Mouse (Mus musculus): ENCODE data around the gene Guk1. TPM values are rescaled to one million over a fixed set of nuclear protein-coding genes. Genes with fewer than 3 reads are reported as not detected.

Guk1 gene
- polyA plus RNA-seq, 1 experiment: 137 TPM

- Histone ChIP-seq H3K27me3 (replicated peaks; ENCODE audit: control insufficient read depth, insufficient read depth, low read length) (no peaks in the 10 kb centered on the region), H3K4me3 (ENCODE audit: insufficient read depth, low read depth, low read length) (no peak overlapping the region), H3K4me1 (ENCODE audit: control insufficient read depth, insufficient read depth, low read length) (no peaks in the 10 kb centered on the region), H3K27ac (ENCODE audit: insufficient read depth, low read depth, low read length) (no peak overlapping the region), H3K36me3 (ENCODE audit: control insufficient read depth, insufficient read depth, low read length) (no peaks in the 10 kb centered on the region)
- no peak for DNase-seq
- TF ChIP-seq CTCF (conservative IDR thresholded peaks at IDR 0.05; ENCODE audit: insufficient read depth, insufficient read length, low read depth, low read length) (no peak), POLR2A (IDR thresholded peaks at IDR 0.05; ENCODE audit: low read depth, low read length) (no peak)
Measured at GRCm38 (mm10) chr11:59196230-59196629, 4.2 kb upstream of the Guk1 start.

DNA sequence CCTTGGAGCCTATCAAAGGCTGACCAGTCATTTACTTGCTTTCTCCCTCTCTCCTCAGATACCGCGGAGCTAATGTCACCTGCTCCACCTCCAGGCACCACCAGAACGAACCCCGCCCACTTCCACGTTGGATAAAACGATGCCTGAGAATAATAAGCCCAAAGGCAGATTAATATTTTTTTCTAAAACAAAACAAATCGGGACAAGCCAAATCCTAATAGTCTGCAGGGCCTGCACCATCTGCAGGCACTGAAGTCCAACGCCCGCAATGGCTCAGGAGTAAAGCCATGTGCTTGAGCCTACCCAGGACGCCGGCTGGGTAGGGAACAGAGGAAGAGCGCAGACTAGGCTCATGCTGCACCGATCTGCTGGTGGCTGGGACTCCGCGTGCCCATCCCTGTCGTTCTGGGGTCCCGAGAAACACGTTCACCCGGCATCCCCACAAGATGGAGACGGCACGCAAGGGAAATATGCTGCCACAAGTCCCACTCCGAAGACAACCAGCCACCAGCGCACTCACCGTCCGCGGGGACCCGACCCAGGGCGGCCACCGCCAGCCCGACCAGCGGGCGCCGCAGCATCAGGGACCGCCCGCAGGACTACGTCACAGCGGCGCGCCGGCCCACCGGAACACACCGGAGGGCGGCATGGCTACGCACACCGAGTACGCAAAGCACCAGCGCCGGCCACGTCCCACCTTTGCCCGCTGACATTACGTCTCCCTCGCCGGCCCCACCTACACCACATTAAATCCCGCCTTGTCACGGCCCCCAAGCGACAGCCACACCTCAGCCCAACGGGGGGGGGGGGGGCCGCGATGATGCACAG, 567 bp downstream of the Guk1 start:
- no peaks in the 10 kb centered on the region for H3K27me3 ChIP-seq (replicated peaks; ENCODE audit: control insufficient read depth, insufficient read depth, low read length)
- peak overlapping the region; percentile 76 for H3K4me3 ChIP-seq (ENCODE audit: insufficient read depth, low read depth, low read length)
- TF ChIP-seq POLR2A (IDR thresholded peaks at IDR 0.05; ENCODE audit: low read depth, low read length) (peak; percentile 60), CTCF (conservative IDR thresholded peaks at IDR 0.05; ENCODE audit: insufficient read depth, insufficient read length, low read depth, low read length) (no peak)
- under 1% methylated on average over 59 of the region's 59 CpGs for WGBS
- H3K4me1 ChIP-seq (ENCODE audit: control insufficient read depth, insufficient read depth, low read length): no peaks in the 10 kb centered on the region; the same call in 1 of the 2 replicates
- DNase-seq: peak; percentile 96
- H3K27ac ChIP-seq (ENCODE audit: insufficient read depth, low read depth, low read length): peak overlapping the region; percentile 82
- H3K36me3 ChIP-seq (ENCODE audit: control insufficient read depth, insufficient read depth, low read length): no peaks in the 10 kb centered on the region

DNA sequence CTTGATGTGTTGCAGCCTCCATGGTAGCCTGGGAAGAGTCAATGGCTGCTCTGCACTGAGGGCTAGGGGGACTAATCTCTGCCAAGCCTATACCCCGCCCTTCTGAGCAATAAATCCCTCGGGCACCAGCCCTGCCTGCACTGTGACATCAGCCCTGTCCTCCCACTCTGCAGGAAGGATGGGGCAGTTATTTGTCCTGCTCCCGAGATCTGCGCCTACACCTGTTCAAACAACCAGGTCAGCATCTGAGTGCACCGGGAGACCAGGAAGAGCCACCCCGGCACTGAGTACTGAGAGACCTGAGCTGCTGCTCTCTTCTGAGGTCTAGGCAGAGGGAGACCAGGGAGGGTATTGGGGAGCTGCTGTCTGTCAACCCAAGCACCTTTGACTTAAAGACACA, 4.3 kb downstream of the Guk1 start:
- Histone ChIP-seq H3K36me3 (ENCODE audit: control insufficient read depth, insufficient read depth, low read length) (no peaks in the 10 kb centered on the region), H3K27me3 (replicated peaks; ENCODE audit: control insufficient read depth, insufficient read depth, low read length) (no peaks in the 10 kb centered on the region), H3K27ac (ENCODE audit: insufficient read depth, low read depth, low read length) (no peak overlapping the region), H3K4me1 (ENCODE audit: control insufficient read depth, insufficient read depth, low read length) (peaks cover 5% of the 10 kb centered on the region), H3K4me3 (ENCODE audit: insufficient read depth, low read depth, low read length) (no peak overlapping the region)
- no peak for TF ChIP-seq CTCF (conservative IDR thresholded peaks at IDR 0.05; ENCODE audit: insufficient read depth, insufficient read length, low read depth, low read length)
- TF ChIP-seq POLR2A (IDR thresholded peaks at IDR 0.05; ENCODE audit: low read depth, low read length): no peak
- DNase-seq: no peak
- WGBS: 46% methylated on average over 6 of the region's 6 CpGs

DNA sequence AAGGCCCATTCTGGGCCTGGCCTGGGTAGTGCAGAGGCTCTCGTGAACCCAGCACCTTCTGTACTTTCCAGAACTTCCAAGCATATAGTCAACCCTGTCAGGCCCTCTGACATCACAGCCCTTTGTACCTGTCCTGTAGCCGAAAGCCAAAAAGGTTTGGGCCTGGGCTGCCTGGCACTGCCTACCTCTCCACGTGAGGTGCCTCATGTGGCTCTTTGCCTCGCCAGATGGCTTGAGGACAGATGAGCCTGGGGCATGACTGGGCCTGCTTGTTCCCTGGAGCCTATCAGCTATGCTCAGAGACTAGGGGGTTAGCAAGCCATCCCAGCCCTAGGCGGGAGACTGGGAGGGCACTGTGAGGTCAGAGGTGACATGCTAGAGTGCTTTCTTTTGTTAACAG, 6.5 kb downstream of the Guk1 start:
- Histone ChIP-seq H3K4me3 (ENCODE audit: insufficient read depth, low read depth, low read length) (no peak overlapping the region), H3K36me3 (ENCODE audit: control insufficient read depth, insufficient read depth, low read length) (no peaks in the 10 kb centered on the region), H3K27me3 (replicated peaks; ENCODE audit: control insufficient read depth, insufficient read depth, low read length) (no peaks in the 10 kb centered on the region), H3K27ac (ENCODE audit: insufficient read depth, low read depth, low read length) (no peak overlapping the region), H3K4me1 (ENCODE audit: control insufficient read depth, insufficient read depth, low read length) (peaks cover 5% of the 10 kb centered on the region; the same call in 1 of the 2 replicates)
- WGBS: 90% methylated on average over 5 of the region's 5 CpGs
- no peak for DNase-seq
- no peak for TF ChIP-seq CTCF (conservative IDR thresholded peaks at IDR 0.05; ENCODE audit: insufficient read depth, insufficient read length, low read depth, low read length)
- no peak for TF ChIP-seq POLR2A (IDR thresholded peaks at IDR 0.05; ENCODE audit: low read depth, low read length)

DNA sequence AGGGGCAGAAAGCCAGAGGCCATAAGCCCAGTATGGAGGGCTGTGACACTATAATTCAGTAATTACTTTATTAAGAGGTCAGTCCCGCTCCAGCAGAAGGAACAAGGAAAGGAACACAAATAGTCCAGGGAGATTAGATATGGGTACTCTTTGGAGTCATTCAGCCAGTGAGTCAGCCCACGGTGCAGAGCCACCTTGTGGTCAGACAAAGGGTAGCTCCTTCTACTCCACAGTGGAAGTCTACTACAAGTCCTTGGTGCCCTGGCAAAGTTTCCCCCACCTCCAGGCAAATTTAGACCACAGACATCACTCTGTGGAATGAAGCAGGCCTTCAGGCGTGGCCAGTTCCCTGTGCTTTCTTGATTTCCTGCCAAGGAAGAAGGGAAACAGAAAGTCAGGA, 8.2 kb downstream of the Guk1 start:
- Histone ChIP-seq H3K27ac (ENCODE audit: insufficient read depth, low read depth, low read length) (peak overlapping the region; percentile 37), H3K36me3 (ENCODE audit: control insufficient read depth, insufficient read depth, low read length) (no peaks in the 10 kb centered on the region), H3K4me1 (ENCODE audit: control insufficient read depth, insufficient read depth, low read length) (peaks cover 5% of the 10 kb centered on the region; the same call in 1 of the 2 replicates), H3K4me3 (ENCODE audit: insufficient read depth, low read depth, low read length) (no peak overlapping the region), H3K27me3 (replicated peaks; ENCODE audit: control insufficient read depth, insufficient read depth, low read length) (no peaks in the 10 kb centered on the region)
- peak; percentile 69 for DNase-seq
- WGBS: 18% methylated on average over 3 of the region's 3 CpGs
- no peak for TF ChIP-seq POLR2A (IDR thresholded peaks at IDR 0.05; ENCODE audit: low read depth, low read length)
- TF ChIP-seq CTCF (conservative IDR thresholded peaks at IDR 0.05; ENCODE audit: insufficient read depth, insufficient read length, low read depth, low read length): peak; percentile 85

- 0 out of 2 replicates have a peak within 1 kb of the TSS, but pooled peaks have one; percentile 5 for H3K4me3 ChIP-seq (ENCODE audit: insufficient read depth, low read depth, low read length)
- no peaks in the 10 kb centered on the region for H3K36me3 ChIP-seq (ENCODE audit: control insufficient read depth, insufficient read depth, low read length)
- DNase-seq: peak; percentile 59
- WGBS: 22% methylated on average over 3 of the region's 3 CpGs
- TF ChIP-seq CTCF (conservative IDR thresholded peaks at IDR 0.05; ENCODE audit: insufficient read depth, insufficient read length, low read depth, low read length) (no peak), POLR2A (IDR thresholded peaks at IDR 0.05; ENCODE audit: low read depth, low read length) (no peak)
- peaks cover 5% of the 10 kb centered on the region; the same call in 1 of the 2 replicates for H3K4me1 ChIP-seq (ENCODE audit: control insufficient read depth, insufficient read depth, low read length)
- H3K27me3 ChIP-seq (replicated peaks; ENCODE audit: control insufficient read depth, insufficient read depth, low read length): no peaks in the 10 kb centered on the region
- peak within 1 kb of the TSS; percentile 51 for H3K27ac ChIP-seq (ENCODE audit: insufficient read depth, low read depth, low read length)
Measured at GRCm38 (mm10) chr11:59182864-59183331, 9.1 kb downstream of the Guk1 start, which contains the start of gene Gjc2. Gene Gjc2 (minus strand): TSS chr11:59183213.

DNA sequence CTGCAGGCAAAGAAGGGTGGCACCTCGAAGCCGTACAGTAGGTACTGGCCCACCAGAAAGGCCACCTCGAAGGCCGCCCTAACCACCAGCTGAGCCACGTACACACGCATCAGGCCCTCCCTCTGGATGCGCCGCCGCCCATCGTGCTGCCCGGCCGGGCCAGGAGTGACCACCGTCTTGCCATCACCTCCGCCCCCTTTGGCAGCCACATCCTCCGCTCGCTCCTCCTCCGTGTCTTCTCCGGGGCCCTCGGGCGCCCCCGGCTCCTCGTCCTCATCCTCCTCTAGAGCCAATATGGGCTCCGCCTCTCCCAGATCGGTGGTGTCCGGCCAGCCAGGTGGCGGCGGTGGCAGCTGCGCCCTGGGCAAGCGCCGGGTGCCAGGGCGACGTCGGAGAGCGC, 15.1 kb downstream of the Guk1 start:
- 14% methylated on average over 34 of the region's 34 CpGs for WGBS
- Histone ChIP-seq H3K4me1 (ENCODE audit: control insufficient read depth, insufficient read depth, low read length) (no peaks in the 10 kb centered on the region), H3K27ac (ENCODE audit: insufficient read depth, low read depth, low read length) (no peak overlapping the region), H3K4me3 (ENCODE audit: insufficient read depth, low read depth, low read length) (no peak overlapping the region), H3K27me3 (replicated peaks; ENCODE audit: control insufficient read depth, insufficient read depth, low read length) (no peaks in the 10 kb centered on the region; the same call in 1 of the 2 replicates), H3K36me3 (ENCODE audit: control insufficient read depth, insufficient read depth, low read length) (no peaks in the 10 kb centered on the region)
- no peak for DNase-seq
- TF ChIP-seq CTCF (conservative IDR thresholded peaks at IDR 0.05; ENCODE audit: insufficient read depth, insufficient read length, low read depth, low read length) (no peak), POLR2A (IDR thresholded peaks at IDR 0.05; ENCODE audit: low read depth, low read length) (no peak)

Data from kidney, adult 2 months (tissue).